Mouse (Mus musculus) hindbrain, postnatal 0 days (tissue): ENCODE data around the gene Zbtb20. TPM values are rescaled to one million over a fixed set of nuclear protein-coding genes. Genes with fewer than 3 reads are reported as not detected.

Experiments
- ATAC-seq: fragments of 200-750 bp; cut with Nextera tagmentation; 2 replicates; pipeline ENCODE4 v1.8.0; 2017; ENCODE audit warnings: mild to moderate bottlenecking, moderate TSS enrichment, moderate library complexity
- DNase-seq: peaks from one replicate; pipeline ENCODE4 v3.0.0-alpha.2; 2015; ENCODE audit warnings: low spot score
- H3K27ac ChIP-seq: fragments of 300-500 bp; sonication (generic); 2 replicates; pipeline ENCODE4 v1.5.1; 2014; ENCODE audit warnings: mild to moderate bottlenecking
- H3K27me3 ChIP-seq: fragments of 300-500 bp; sonication (generic); 2 replicates; pipeline ENCODE4 v1.6.1; 2014; ENCODE audit warnings: low read length, mixed read lengths; ENCODE audit not compliant: insufficient read depth
- H3K36me3 ChIP-seq: fragments of 300-500 bp; sonication (generic); 2 replicates; pipeline ENCODE4 v1.6.1; 2014; ENCODE audit warnings: low read length, mixed read lengths; ENCODE audit not compliant: insufficient read depth
- H3K4me1 ChIP-seq: fragments of 300-500 bp; sonication (generic); 2 replicates; pipeline ENCODE4 v1.6.1; 2014; ENCODE audit warnings: antibody characterized with exemption, low read length, mixed read lengths; ENCODE audit not compliant: insufficient read depth
- H3K4me2 ChIP-seq: fragments of 300-500 bp; sonication (generic); 2 replicates; pipeline ENCODE4 v1.6.1; 2014; ENCODE audit warnings: low read depth, mild to moderate bottlenecking, low read length, moderate library complexity, mixed read lengths
- H3K4me3 ChIP-seq: fragments of 300-500 bp; sonication (generic); 2 replicates; pipeline ENCODE4 v1.5.1; 2014; ENCODE audit warnings: low read length
- H3K9ac ChIP-seq: fragments of 300-500 bp; sonication (generic); replicated peaks from 2 replicates; pipeline ENCODE4 v1.6.1; 2014; ENCODE audit warnings: mild to moderate bottlenecking, low read length, moderate library complexity, mixed read lengths
- H3K9me3 ChIP-seq: fragments of 300-500 bp; sonication (generic); 2 replicates; pipeline ENCODE4 v1.6.1; 2016; ENCODE audit warnings: low read length, mixed read lengths
- CTCF ChIP-seq: IDR thresholded peaks from 2 replicates; pipeline ENCODE4 v1.5.1; 2016; ENCODE audit warnings: antibody characterized with exemption, control low read depth, low read depth
- WGBS: fragments of 180-500 bp; shearing (Covaris S2); extraction: QIAGEN DNeasy Blood & Tissue Kit; methylation state at CpG from one replicate; pipeline ENCODE4 v1.1.7; 2014; 5-methylcytosine and 5-hydroxymethylcytosine counted together
- polyA plus RNA-seq: library from polyadenylated mRNA; unstranded; fragments of >200 nt; fragmentation: Nextera tagmentation; extraction: Ambion mirVana; gene quantifications from 2 replicates; pipeline ENCODE4 v1.2.1, GENCODE M21; 2015
- total RNA-seq: library from RNA; depleted of rRNA; stranded (reverse); fragments of >200 nt; gene quantifications from 2 replicates; pipeline ENCODE4 v1.2.3, GENCODE M21; 2014

The Zbtb20 gene
- total and polyA plus RNA-seq, 2 experiments from 2014 or later: 35.2 to 38.0 TPM

- no peak for ATAC-seq
- Histone ChIP-seq H3K36me3 (no peaks in the 10 kb centered on the region), H3K4me1 (no peaks in the 10 kb centered on the region), H3K27ac (no peak overlapping the region), H3K9ac (no peak overlapping the region), H3K4me3 (no peak overlapping the region), H3K27me3 (no peaks in the 10 kb centered on the region), H3K9me3 (no peaks in the 10 kb centered on the region), H3K4me2 (no peak overlapping the region)
- whole genome bisulfite sequencing: 91% methylated on average over 7 of the region's 7 CpGs
- no peak for TF ChIP-seq CTCF
- no peak for DNase-seq
These were observed 758.4 kb downstream of the Zbtb20 start for GRCm38 (mm10) chr16:43634037-43634436.

- Histone ChIP-seq H3K36me3 (no peaks in the 10 kb centered on the region), H3K27me3 (no peaks in the 10 kb centered on the region), H3K9me3 (no peaks in the 10 kb centered on the region), H3K4me1 (no peaks in the 10 kb centered on the region), H3K27ac (no peak overlapping the region), H3K9ac (no peak overlapping the region), H3K4me2 (no peak overlapping the region), H3K4me3 (no peak overlapping the region)
- DNase-seq (no peak), ATAC-seq (no peak)
- no peak for TF ChIP-seq CTCF
- whole genome bisulfite sequencing: 92% methylated on average over 8 of the region's 8 CpGs
These were observed 761.6 kb downstream of the Zbtb20 start for GRCm38 (mm10) chr16:43637241-43637640.

GRCm38 (mm10) chr16:43638406-43639049 lies 762.8 kb downstream of the Zbtb20 start:
- H3K9me3 ChIP-seq: no peaks in the 10 kb centered on the region
- no peak overlapping the region for H3K4me2 ChIP-seq
- H3K4me1 ChIP-seq: no peaks in the 10 kb centered on the region
- H3K36me3 ChIP-seq: no peaks in the 10 kb centered on the region
- no peak overlapping the region for H3K9ac ChIP-seq
- peak; percentile 29 for DNase-seq
- no peaks in the 10 kb centered on the region for H3K27me3 ChIP-seq
- H3K27ac ChIP-seq: 0 out of 2 replicates have a peak overlapping the region, but pooled peaks have one; percentile 5
- 69% methylated on average over 21 of the region's 21 CpGs for WGBS
- peak; percentile 69; the same call in 1 of the 2 replicates for ATAC-seq
- no peak overlapping the region for H3K4me3 ChIP-seq
- TF ChIP-seq CTCF: no peak

- no peak for ATAC-seq
- H3K27ac ChIP-seq: no peak overlapping the region
These were observed 765.5 kb downstream of the Zbtb20 start for GRCm38 (mm10) chr16:43641230-43641629.

GRCm38 (mm10) chr16:43645879-43646278 lies 770.2 kb downstream of the Zbtb20 start:
- H3K4me3 ChIP-seq: no peak overlapping the region
- H3K36me3 ChIP-seq: no peaks in the 10 kb centered on the region
- no peaks in the 10 kb centered on the region for H3K9me3 ChIP-seq
- H3K9ac ChIP-seq: no peak overlapping the region
- H3K4me2 ChIP-seq: no peak overlapping the region
- no peak for ATAC-seq
- H3K27me3 ChIP-seq: no peaks in the 10 kb centered on the region
- WGBS: 70% methylated on average over 4 of the region's 4 CpGs
- no peak for DNase-seq
- no peaks in the 10 kb centered on the region for H3K4me1 ChIP-seq
- TF ChIP-seq CTCF: no peak
- no peak overlapping the region for H3K27ac ChIP-seq

More at GRCm38 (mm10) chr16:43641230-43641629, 765.5 kb downstream of the Zbtb20 start:
- Histone ChIP-seq H3K4me1 (no peaks in the 10 kb centered on the region), H3K9me3 (no peaks in the 10 kb centered on the region), H3K36me3 (no peaks in the 10 kb centered on the region), H3K9ac (no peak overlapping the region), H3K4me3 (no peak overlapping the region), H3K4me2 (no peak overlapping the region), H3K27me3 (no peaks in the 10 kb centered on the region)
- no peak for DNase-seq
- no peak for TF ChIP-seq CTCF
- WGBS: 84% methylated on average over 8 of the region's 8 CpGs

- no peak for TF ChIP-seq CTCF
- WGBS: 99% methylated on average over 3 of the region's 3 CpGs
- no peak overlapping the region for H3K4me2 ChIP-seq
- no peak overlapping the region for H3K27ac ChIP-seq
- no peaks in the 10 kb centered on the region for H3K27me3 ChIP-seq
- no peak for DNase-seq
- no peak for ATAC-seq
- no peaks in the 10 kb centered on the region for H3K36me3 ChIP-seq
- no peaks in the 10 kb centered on the region for H3K9me3 ChIP-seq
- no peaks in the 10 kb centered on the region for H3K4me1 ChIP-seq
- no peak overlapping the region for H3K9ac ChIP-seq
- no peak overlapping the region for H3K4me3 ChIP-seq
These were observed 771.3 kb downstream of the Zbtb20 start for GRCm38 (mm10) chr16:43646943-43647342.

- 91% methylated on average over 1 of the region's 1 CpGs for whole genome bisulfite sequencing
- Histone ChIP-seq H3K36me3 (no peaks in the 10 kb centered on the region), H3K27me3 (no peaks in the 10 kb centered on the region), H3K4me1 (no peaks in the 10 kb centered on the region), H3K4me2 (no peak overlapping the region), H3K27ac (no peak overlapping the region), H3K4me3 (no peak overlapping the region), H3K9me3 (no peaks in the 10 kb centered on the region), H3K9ac (no peak overlapping the region)
- ATAC-seq (no peak), DNase-seq (no peak)
- TF ChIP-seq CTCF: no peak
These were observed 772.0 kb downstream of the Zbtb20 start for GRCm38 (mm10) chr16:43647641-43648040.
